Mouse (Mus musculus) midbrain, postnatal 0 days (tissue): ENCODE data around the gene Rinl. TPM values are rescaled to one million over a fixed set of nuclear protein-coding genes. Genes with fewer than 3 reads are reported as not detected.
A peak's percentile ranks its signal among the peaks of the same experiment; 100 is the strongest.

Source experiments
- ATAC-seq: fragments of 200-750 bp; cut with Nextera tagmentation; 2 replicates; pipeline ENCODE4 v1.8.0; 2017; ENCODE audit warnings: moderate number of reproducible peaks, mild to moderate bottlenecking, moderate TSS enrichment, moderate library complexity; ENCODE audit not compliant: low FRiP score
- DNase-seq: peaks from one replicate; pipeline ENCODE4 v3.0.0-alpha.2; 2015; ENCODE audit warnings: low spot score
- H3K27ac ChIP-seq: fragments of 300-500 bp; sonication (generic); 2 replicates; pipeline ENCODE4 v1.5.1; 2014; ENCODE audit warnings: low read depth, mild to moderate bottlenecking, low read length, mixed read lengths
- H3K27me3 ChIP-seq: fragments of 300-500 bp; sonication (generic); 2 replicates; pipeline ENCODE4 v1.6.1; 2014; ENCODE audit warnings: low read length, control low read depth, mixed read lengths; ENCODE audit not compliant: insufficient read depth
- H3K36me3 ChIP-seq: fragments of 300-500 bp; sonication (generic); 2 replicates; pipeline ENCODE4 v1.6.1; 2014; ENCODE audit warnings: low read length, control low read depth, mixed read lengths; ENCODE audit not compliant: insufficient read depth
- H3K4me1 ChIP-seq: fragments of 300-500 bp; sonication (generic); 2 replicates; pipeline ENCODE4 v1.6.1; 2014; ENCODE audit warnings: mild to moderate bottlenecking, control low read depth, antibody characterized with exemption, low read length, mixed read lengths; ENCODE audit not compliant: insufficient read depth
- H3K4me2 ChIP-seq: fragments of 300-500 bp; sonication (generic); 2 replicates; pipeline ENCODE4 v1.6.1; 2014; ENCODE audit warnings: low read depth, mild to moderate bottlenecking, low read length, mixed read lengths; ENCODE audit not compliant: poor library complexity, severe bottlenecking
- H3K4me3 ChIP-seq: fragments of 300-500 bp; sonication (generic); 2 replicates; pipeline ENCODE4 v1.5.1; 2014; ENCODE audit warnings: low read depth, mild to moderate bottlenecking, low read length, moderate library complexity
- H3K9ac ChIP-seq: fragments of 300-500 bp; sonication (generic); replicated peaks from 2 replicates; pipeline ENCODE4 v1.6.1; 2014; ENCODE audit warnings: mild to moderate bottlenecking, low read length, moderate library complexity, mixed read lengths; ENCODE audit not compliant: poor library complexity, severe bottlenecking
- H3K9me3 ChIP-seq: fragments of 300-500 bp; sonication (generic); 2 replicates; pipeline ENCODE4 v1.6.1; 2016; ENCODE audit warnings: low read length, control low read depth
- CTCF ChIP-seq: IDR thresholded peaks from 2 replicates; pipeline ENCODE4 v1.5.1; 2016; ENCODE audit warnings: antibody characterized with exemption, mild to moderate bottlenecking
- WGBS: fragments of 180-500 bp; shearing (Covaris S2); extraction: QIAGEN DNeasy Blood & Tissue Kit; methylation state at CpG from one replicate; pipeline ENCODE4 v1.1.7; 2014; 5-methylcytosine and 5-hydroxymethylcytosine counted together
- polyA plus RNA-seq: library from polyadenylated mRNA; unstranded; fragments of >200 nt; fragmentation: Nextera tagmentation; extraction: Ambion mirVana; gene quantifications from 2 replicates; pipeline ENCODE4 v1.2.1, GENCODE M21; 2015
- total RNA-seq: library from RNA; depleted of rRNA; stranded (reverse); fragments of >200 nt; gene quantifications from 2 replicates; pipeline ENCODE4 v1.2.3, GENCODE M21; 2014

The Rinl gene
- total and polyA plus RNA-seq, 2 experiments from 2014 or later, result 1.0 to 1.9 TPM

DNA sequence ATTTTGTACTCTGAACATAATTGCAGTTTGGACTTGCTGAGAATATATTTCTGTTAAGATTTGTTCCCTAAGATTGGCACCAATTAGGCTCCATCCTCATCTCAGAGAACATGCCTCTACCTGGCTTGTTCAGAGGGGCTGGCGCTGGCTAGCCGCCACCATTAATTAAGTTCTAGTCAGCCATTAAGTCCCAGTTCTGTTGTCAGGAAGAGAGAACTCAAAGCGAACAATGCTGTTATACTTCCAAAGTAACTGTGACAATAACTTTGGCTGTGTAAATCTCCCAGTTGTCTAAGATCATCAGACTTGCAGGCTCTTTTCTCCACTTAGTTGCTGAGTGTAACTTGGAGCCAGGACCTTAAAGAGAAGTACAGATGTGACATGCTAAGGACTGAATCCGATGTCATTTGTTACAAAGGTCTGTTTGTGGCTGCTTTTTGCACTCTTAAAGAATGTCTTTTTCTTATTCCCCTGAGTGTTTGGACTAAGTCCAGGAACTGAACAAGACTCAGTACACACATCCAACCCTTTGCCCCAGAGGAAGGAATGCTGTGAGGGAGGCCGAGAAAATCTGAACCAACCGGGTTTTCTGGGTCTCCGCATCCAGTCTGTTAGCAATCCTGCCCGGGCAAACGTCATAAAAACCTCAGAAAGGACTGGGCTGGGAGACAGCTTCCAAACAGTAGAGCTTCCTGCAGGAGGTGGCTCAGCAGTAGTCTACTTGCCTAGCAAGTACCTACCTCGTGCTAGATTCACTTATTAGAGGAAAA lies 13.3 kb downstream of the Rinl start:
- no peak for TF ChIP-seq CTCF
- Histone ChIP-seq H3K27ac (0 out of 2 replicates have a peak overlapping the region, but pooled peaks have one; percentile 44), H3K4me3 (no peak overlapping the region), H3K27me3 (no peaks in the 10 kb centered on the region), H3K9me3 (no peaks in the 10 kb centered on the region), H3K4me1 (no peaks in the 10 kb centered on the region), H3K4me2 (no peak overlapping the region), H3K9ac (no peak overlapping the region), H3K36me3 (no peaks in the 10 kb centered on the region)
- DNase-seq, result no peak
- ATAC-seq, result no peak
- 18% methylated on average over 10 of the region's 10 CpGs for WGBS

DNA sequence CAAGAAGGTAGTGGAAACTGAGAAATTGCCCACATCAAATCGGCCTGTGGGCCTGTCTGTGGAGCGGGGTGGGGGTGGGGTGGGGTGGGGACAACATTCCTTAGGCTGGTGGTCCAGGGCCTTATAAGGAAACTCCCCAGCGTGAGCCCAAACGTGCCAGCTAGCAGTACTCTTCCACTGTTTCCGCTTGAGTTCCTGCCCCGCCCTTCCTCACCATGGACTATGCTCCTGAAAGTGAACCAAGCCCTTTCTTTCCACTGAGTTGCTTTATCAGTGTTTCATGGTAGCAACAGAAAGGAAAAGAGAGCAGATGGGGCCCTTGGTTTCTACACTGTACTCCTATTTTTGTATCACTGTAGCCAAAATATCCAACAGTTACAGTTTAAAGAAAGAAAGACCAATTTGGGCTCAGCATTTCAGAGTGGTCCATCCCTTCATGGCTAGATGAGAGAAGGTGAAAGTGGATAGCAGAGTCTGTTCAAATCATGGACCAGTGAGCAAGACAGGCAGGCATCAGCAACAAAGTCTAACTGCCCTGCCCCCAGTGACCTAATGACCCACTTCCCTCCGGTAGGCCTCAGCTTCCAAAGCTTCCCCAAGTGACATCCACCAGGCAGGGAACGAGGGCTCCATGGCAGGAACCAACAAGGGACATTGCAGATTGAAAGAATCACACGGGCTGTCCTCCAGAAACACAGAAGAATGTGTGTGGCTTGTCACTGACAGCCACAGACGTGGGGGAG lies 14.2 kb downstream of the Rinl start:
- no peak overlapping the region for H3K27ac ChIP-seq

DNA sequence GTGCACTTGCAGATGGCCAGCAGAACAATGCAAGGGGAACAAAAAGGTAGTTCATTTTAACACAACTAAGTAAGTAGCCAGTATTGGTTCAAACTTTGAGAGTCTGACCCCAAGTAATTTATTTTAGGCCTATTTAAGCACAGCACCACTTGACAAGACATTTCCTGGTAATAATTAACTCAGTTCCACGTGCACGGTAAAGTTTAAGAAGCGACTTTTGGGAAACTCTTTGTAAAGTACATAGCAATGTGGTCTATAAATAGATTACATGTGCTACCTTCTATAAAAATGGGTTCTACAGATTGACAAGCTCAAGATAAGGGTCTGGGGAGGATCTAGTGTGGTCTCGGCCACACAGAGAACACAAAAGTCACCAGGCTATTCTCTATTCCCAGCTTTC lies 15.0 kb downstream of the Rinl start:
- Histone ChIP-seq H3K9me3 (no peaks in the 10 kb centered on the region), H3K4me3 (no peak overlapping the region), H3K4me2 (no peak overlapping the region), H3K4me1 (peaks cover 3% of the 10 kb centered on the region; the same call in 1 of the 2 replicates), H3K27ac (no peak overlapping the region), H3K9ac (no peak overlapping the region), H3K36me3 (no peaks in the 10 kb centered on the region), H3K27me3 (no peaks in the 10 kb centered on the region)
- 81% methylated on average over 4 of the region's 4 CpGs for WGBS
- ATAC-seq (no peak), DNase-seq (no peak)
- no peak for TF ChIP-seq CTCF

More for the DNA sequence above, 14.2 kb downstream of the Rinl start:
- WGBS, result 13% methylated on average over 10 of the region's 10 CpGs
- no peak overlapping the region for H3K4me3 ChIP-seq
- H3K36me3 ChIP-seq, result no peaks in the 10 kb centered on the region
- no peak overlapping the region for H3K4me2 ChIP-seq
- peaks cover under 1% of the 10 kb centered on the region; the same call in 1 of the 2 replicates for H3K4me1 ChIP-seq
- no peak for ATAC-seq
- no peak overlapping the region for H3K9ac ChIP-seq
- H3K27me3 ChIP-seq, result no peaks in the 10 kb centered on the region
- no peak for TF ChIP-seq CTCF
- H3K9me3 ChIP-seq, result no peaks in the 10 kb centered on the region
- no peak for DNase-seq

DNA sequence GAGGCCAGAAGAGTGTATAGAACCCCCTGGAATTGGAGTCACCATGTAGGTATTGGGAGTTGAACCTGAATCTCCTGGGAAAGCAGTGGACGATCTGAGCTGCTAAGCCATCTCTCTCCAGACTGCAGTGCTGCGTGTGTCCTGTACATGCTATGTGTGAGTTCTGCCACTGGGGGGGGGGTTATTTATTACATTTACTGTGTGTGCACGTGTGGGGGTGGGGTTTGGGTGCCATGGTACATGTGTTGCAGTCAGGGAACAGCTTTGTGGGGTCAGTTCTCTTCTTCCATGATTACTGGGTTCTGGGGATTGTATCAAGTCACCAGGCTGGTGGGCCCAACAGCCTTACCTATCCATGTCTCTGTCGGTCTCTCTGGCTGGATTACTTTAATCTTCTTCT lies 18.1 kb downstream of the Rinl start:
- TF ChIP-seq CTCF, result peak; percentile 24; the same call in 1 of the 2 replicates
- H3K9ac ChIP-seq, result no peak overlapping the region
- no peak overlapping the region for H3K27ac ChIP-seq
- H3K27me3 ChIP-seq, result no peaks in the 10 kb centered on the region
- ATAC-seq, result no peak
- H3K4me1 ChIP-seq, result peaks cover 4% of the 10 kb centered on the region; the same call in 1 of the 2 replicates
- no peak overlapping the region for H3K4me2 ChIP-seq
- no peaks in the 10 kb centered on the region for H3K9me3 ChIP-seq
- no peak overlapping the region for H3K4me3 ChIP-seq
- no peaks in the 10 kb centered on the region for H3K36me3 ChIP-seq
- DNase-seq, result no peak
- 75% methylated on average over 4 of the region's 4 CpGs for WGBS

DNA sequence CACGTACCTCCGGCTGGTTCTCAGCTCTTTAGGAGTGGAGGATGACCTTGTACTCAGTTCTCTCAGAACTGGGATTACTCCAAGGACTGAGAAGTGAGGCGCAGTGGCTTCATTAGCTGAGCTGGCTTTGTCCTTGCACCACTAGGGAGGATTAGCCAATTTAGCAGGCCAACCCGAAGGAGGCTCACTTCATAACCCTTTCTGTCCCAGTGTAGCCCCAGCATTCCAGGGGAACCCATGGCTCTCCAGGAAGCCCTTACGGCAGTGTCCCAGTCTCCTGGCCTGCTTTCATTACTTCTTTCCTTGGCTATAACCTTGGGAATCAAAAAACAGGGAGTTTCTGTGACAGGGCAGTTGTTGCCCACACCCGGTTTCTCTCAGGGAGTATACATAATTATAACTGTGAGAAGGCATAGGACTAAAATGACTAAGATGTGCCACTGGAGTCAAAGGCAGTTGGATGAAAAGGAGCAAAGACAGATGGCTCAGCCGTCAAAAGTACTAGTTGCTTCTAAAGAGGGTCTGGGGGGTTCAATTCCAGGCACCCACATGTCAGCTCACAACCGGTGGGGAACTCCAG lies 19.0 kb downstream of the Rinl start:
- peaks cover 3% of the 10 kb centered on the region; the same call in 1 of the 2 replicates for H3K36me3 ChIP-seq
- H3K4me1 ChIP-seq, result peaks cover 12% of the 10 kb centered on the region; the same call in 1 of the 2 replicates
- no peaks in the 10 kb centered on the region for H3K9me3 ChIP-seq
- peak overlapping the region; percentile 91 for H3K4me2 ChIP-seq
- DNase-seq (no peak), ATAC-seq (no peak)
- H3K27me3 ChIP-seq, result no peaks in the 10 kb centered on the region
- TF ChIP-seq CTCF, result no peak
- 23% methylated on average over 8 of the region's 8 CpGs for WGBS
- peak overlapping the region; percentile 99 for H3K27ac ChIP-seq
- H3K9ac ChIP-seq, result peak overlapping the region; percentile 80; the same call in 1 of the 2 replicates
- peak overlapping the region; percentile 78 for H3K4me3 ChIP-seq
